Mouse (Mus musculus) liver, adult 2 months (tissue): ENCODE data around the gene Apba2.

Experiments
- CTCF ChIP-seq: fragments of 200-500 bp; IDR thresholded peaks from 2 replicates; pipeline ENCODE4 v1.5.1; 2011; ENCODE audit warnings: low read depth, low read length, control low read depth
- POLR2A ChIP-seq: fragments of 200-500 bp; IDR thresholded peaks from 2 replicates; pipeline ENCODE4 v1.6.1; 2011; ENCODE audit warnings: low read length, control low read depth; ENCODE audit not compliant: insufficient read depth; ENCODE audit errors: extremely low read depth

- TF ChIP-seq CTCF (no peak), POLR2A (no peak)
Measured at GRCm38 (mm10) chr7:64728181-64728591, 226.7 kb downstream of the Apba2 start.
